Mouse (Mus musculus): ENCODE results near the gene Immt.
"Not testable (repeated sequence)": the region's sequence is repeated elsewhere in the genome, so short reads cannot be mapped to it uniquely, and the experiment has no call there.

Immt gene

DNA sequence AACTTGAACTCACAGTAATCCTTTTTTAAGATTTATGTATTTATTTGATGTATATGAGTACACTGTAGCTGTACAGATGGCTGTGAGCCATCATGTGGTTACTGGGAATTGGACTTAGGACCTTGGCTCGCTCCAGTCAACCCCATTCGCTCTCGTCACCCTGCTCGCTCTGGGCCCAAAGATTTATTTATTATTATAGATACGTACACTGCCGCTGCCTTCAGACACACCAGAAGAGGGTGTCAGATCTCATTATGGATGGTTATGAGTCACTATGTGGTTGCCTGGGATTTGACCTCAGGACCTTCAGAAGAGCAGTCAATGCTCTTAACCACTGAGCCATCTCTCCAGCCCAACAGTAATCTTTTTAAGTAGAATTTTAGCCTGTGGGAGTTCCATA, 15.8 kb downstream of the Immt start:
- not testable (repeated sequence) for DNase-seq (ENCODE audit: low spot score)

DNA sequence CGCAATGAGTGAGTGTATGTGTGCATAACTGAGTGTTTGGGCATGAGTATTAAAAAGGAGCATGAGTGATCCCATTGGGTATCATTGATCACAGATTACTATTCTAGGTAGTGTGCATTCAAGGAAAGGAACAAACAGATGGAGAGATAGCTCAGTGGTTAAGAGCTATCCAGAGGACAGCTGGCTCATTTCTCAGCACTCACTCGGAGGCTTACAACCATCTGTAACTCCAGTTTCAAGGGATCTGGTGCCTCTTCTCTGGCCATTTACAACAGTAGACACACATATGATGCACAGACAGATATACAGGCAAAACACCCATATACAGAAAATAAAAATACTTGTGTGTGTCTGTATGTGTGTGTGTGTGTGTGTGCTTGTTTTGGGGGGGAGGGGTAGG, 36.6 kb downstream of the Immt start:
- DNase-seq (ENCODE audit: low spot score), result no peak

- peak; percentile 11 for DNase-seq (ENCODE audit: low spot score)
Observed at GRCm38 (mm10) chr6:71868809-71869208, 37.7 kb downstream of the Immt start.

- no peak for DNase-seq (ENCODE audit: low spot score)
Observed at GRCm38 (mm10) chr6:71871396-71871795, 40.3 kb downstream of the Immt start.

DNA sequence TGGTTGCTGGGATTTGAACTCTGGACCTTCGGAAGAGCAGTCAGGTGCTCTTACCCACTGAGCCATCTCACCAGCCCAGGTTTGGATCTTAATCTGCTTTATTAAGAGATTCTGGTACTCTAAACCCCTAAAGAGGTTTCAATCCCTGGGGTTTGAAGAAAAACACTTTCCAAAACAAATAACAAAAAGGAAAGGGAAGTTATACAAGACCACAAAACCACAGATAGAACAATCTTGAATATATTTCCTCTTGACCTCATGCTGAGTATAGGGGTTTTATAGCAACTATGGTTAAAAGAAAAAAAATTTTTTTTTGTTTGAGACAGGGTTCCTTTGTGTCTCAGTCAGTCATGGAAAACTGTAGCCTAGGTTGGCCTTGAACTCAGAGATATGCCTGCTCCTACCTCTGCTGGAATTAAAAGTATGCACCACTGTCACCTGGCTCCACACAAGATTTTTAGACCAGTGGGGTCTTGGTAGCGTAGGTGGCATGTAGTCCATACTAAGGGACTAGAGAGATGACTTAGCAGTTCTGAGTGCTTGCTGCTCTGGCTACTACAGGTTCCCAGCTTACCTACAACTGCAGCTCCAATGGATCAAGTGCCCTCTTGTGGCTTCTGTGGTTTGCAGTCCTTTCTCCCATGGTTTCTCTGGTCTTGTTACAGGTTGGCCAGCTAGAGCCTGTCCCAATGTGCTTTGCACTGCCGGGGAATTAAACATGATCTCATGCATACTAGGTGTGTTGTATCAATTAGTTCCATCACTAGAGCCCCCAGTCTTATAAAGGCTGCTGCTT, 47.0 kb downstream of the Immt start:
- DNase-seq (ENCODE audit: low spot score), result no peak

- DNase-seq (ENCODE audit: low spot score), result no peak
Observed at GRCm38 (mm10) chr6:71893263-71893662, 62.1 kb downstream of the Immt start.

DNA sequence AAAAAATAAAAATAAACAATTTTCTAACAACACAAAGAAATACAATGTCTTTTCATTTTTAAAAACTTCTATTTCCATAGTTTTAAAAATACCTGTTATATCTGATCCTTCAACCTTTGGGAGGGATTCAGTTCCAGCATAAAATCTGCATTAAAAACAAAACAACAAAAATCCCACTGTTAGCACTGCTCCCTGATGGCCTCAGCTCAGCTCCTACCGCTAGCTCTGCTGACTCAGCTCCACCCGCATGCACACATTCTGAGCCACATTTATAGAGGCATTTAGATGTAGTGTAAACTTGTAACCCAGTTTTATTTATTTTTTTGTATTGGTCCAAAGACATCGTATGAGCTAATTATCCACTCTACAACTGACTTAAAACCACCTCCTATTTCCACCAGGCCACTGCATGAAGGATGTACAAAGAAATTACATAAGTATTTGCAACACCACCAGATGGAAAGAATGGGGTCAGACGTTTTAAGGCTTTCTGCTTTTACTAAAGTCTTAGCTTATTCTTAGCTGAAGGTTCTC, 76.6 kb downstream of the Immt start:
- peak; percentile 32 for DNase-seq (ENCODE audit: low spot score)

- DNase-seq (ENCODE audit: low spot score), result peak; percentile 94
Observed at GRCm38 (mm10) chr6:71908481-71909381, 77.6 kb downstream of the Immt start, which contains the start of the genes Ptcd3 and Polr1a. TSS of gene Ptcd3 (minus strand) at chr6:71908750. TSS of gene Polr1a (plus strand) at chr6:71909053.

DNA sequence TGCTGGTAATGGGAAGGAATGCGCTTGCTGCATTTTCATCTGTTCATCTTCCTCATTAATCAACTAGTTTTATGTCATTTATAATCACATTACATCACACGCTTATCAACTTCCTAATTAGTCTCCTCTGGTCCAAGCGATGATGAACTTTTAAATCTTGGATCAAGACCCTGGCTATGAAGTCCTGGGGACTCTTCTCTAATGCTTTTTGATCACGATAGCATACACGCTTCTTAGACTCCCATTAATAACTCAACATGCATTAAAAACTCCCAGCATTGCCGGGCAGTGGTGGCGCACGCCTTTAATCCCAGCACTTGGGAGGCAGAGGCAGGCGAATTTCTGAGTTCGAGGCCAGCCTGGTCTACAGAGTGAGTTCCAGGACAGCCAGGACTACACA, 78.3 kb downstream of the Immt start:
- DNase-seq (ENCODE audit: low spot score), result no peak

GRCm38 (mm10) chr6:71909840-71910239, 78.7 kb downstream of the Immt start:
- peak; percentile 20 for DNase-seq (ENCODE audit: low spot score)

- no peak for DNase-seq (ENCODE audit: low spot score)
Observed at GRCm38 (mm10) chr6:71911686-71912450, 80.7 kb downstream of the Immt start.

- no peak for DNase-seq (ENCODE audit: low spot score)
Observed at GRCm38 (mm10) chr6:71920752-71921151, 89.6 kb downstream of the Immt start.

- not testable (repeated sequence) for DNase-seq (ENCODE audit: low spot score)
Observed at GRCm38 (mm10) chr6:71925233-71925632, 94.1 kb downstream of the Immt start.

All from MN1 (cell line).